10 mouse cellular contexts compared by ENCODE assay signal in genomic region chr9:87135765-87136558, GRCm38 (mm10). TPM values are rescaled to one million over a fixed set of nuclear protein-coding genes. Genes with fewer than 3 reads are reported as not detected.
DNase-seq lines count a peak whose midpoint lies in the region; ATAC-seq lines count a peak whose summit lies in the region.
"Had no signal": no experiment of that assay in that cellular context is flagged by ENCODE, and none has a peak within 500 bp of the region (broad histone marks: within the 10 kb centered on the region; RNA-seq: fewer than 3 reads in every experiment).

No protein-coding gene starts in this region.

- H3K4me1 ChIP-seq in forebrain, embryonic 13.5 days = no peaks in the 10 kb centered on the region
- no peaks in the 10 kb centered on the region for H3K4me1 ChIP-seq in forebrain, embryonic 10.5 days
- H3K4me1 ChIP-seq in kidney, embryonic 16.5 days (ENCODE audit: insufficient read depth, low read length) = no peaks in the 10 kb centered on the region
- H3K4me1 ChIP-seq in lung, embryonic 15.5 days = no peaks in the 10 kb centered on the region

- H3K27ac ChIP-seq in forebrain, embryonic 13.5 days = no peak overlapping the region
- no peak overlapping the region for H3K27ac ChIP-seq in forebrain, embryonic 10.5 days
- H3K27ac ChIP-seq in kidney, embryonic 16.5 days (ENCODE audit: low read length) = no peak overlapping the region
- no peak overlapping the region for H3K27ac ChIP-seq in lung, embryonic 15.5 days

- DNase-seq in forebrain, embryonic 10.5 days (ENCODE audit: extremely low spot score, low spot score) = no peak
- DNase-seq in kidney, postnatal 4 days = peak; percentile 25 to 40
- peak; percentile 74 for DNase-seq in cerebellum, adult 11-12 months
- no peak for DNase-seq in thymus, postnatal 4 days

- no peak overlapping the region for H3K9ac ChIP-seq in forebrain, embryonic 13.5 days
- no peak overlapping the region for H3K9ac ChIP-seq in kidney, embryonic 16.5 days (replicated peaks; ENCODE audit: low read length)
- no peak overlapping the region for H3K9ac ChIP-seq in lung, embryonic 15.5 days

- H3K36me3 ChIP-seq in forebrain, embryonic 13.5 days (ENCODE audit: poor library complexity, severe bottlenecking) = no peaks in the 10 kb centered on the region
- no peaks in the 10 kb centered on the region for H3K36me3 ChIP-seq in forebrain, embryonic 10.5 days (replicated peaks)
- no peaks in the 10 kb centered on the region for H3K36me3 ChIP-seq in kidney, embryonic 16.5 days (ENCODE audit: insufficient read depth, low read length)
- H3K36me3 ChIP-seq in lung, embryonic 15.5 days = no peaks in the 10 kb centered on the region

- ATAC-seq in forebrain, embryonic 13.5 days = peak; percentile 47; the same call in 1 of the 2 replicates
- ATAC-seq in kidney, embryonic 16.5 days (ENCODE audit: low FRiP score, low TSS enrichment) = no peak
- ATAC-seq in lung, embryonic 15.5 days (ENCODE audit: borderline replicate concordance, extremely low read depth, low FRiP score, low TSS enrichment) = 0 out of 2 replicates have a peak, but pooled peaks have one; percentile 49
- no peak for ATAC-seq in megakaryocyte progenitor cell, adult 5-6 weeks (replicated peaks; ENCODE audit: poor library complexity)

- H3K9me3 ChIP-seq in forebrain, embryonic 13.5 days (replicated peaks) = no peaks in the 10 kb centered on the region
- no peaks in the 10 kb centered on the region for H3K9me3 ChIP-seq in forebrain, embryonic 10.5 days
- H3K9me3 ChIP-seq in kidney, embryonic 16.5 days (ENCODE audit: low read length) = no peaks in the 10 kb centered on the region
- H3K9me3 ChIP-seq in lung, embryonic 15.5 days = no peaks in the 10 kb centered on the region

- 72% methylated on average over 14 of the region's 14 CpGs for WGBS in forebrain, embryonic 13.5 days
- WGBS in forebrain, embryonic 10.5 days = 81% methylated on average over 14 of the region's 14 CpGs
- 63% methylated on average over 14 of the region's 14 CpGs for WGBS in kidney, embryonic 16.5 days
- WGBS in lung, embryonic 15.5 days = 48% methylated on average over 14 of the region's 14 CpGs

- no peak overlapping the region for H3K4me2 ChIP-seq in forebrain, embryonic 13.5 days
- no peak overlapping the region for H3K4me2 ChIP-seq in kidney, embryonic 16.5 days (replicated peaks; ENCODE audit: low read depth, low read length)
- H3K4me2 ChIP-seq in lung, embryonic 15.5 days = no peak overlapping the region

- H3K4me3 ChIP-seq in forebrain, embryonic 13.5 days = no peak overlapping the region
- no peak overlapping the region for H3K4me3 ChIP-seq in forebrain, embryonic 10.5 days
- no peak overlapping the region for H3K4me3 ChIP-seq in kidney, embryonic 16.5 days (ENCODE audit: low read length)
- H3K4me3 ChIP-seq in lung, embryonic 15.5 days = no peak overlapping the region

- no peaks in the 10 kb centered on the region for H3K27me3 ChIP-seq in forebrain, embryonic 13.5 days
- H3K27me3 ChIP-seq in forebrain, embryonic 10.5 days (ENCODE audit: poor library complexity, severe bottlenecking) = no peaks in the 10 kb centered on the region
- no peaks in the 10 kb centered on the region for H3K27me3 ChIP-seq in kidney, embryonic 16.5 days (ENCODE audit: insufficient read depth, low read length)
- no peaks in the 10 kb centered on the region for H3K27me3 ChIP-seq in lung, embryonic 15.5 days

RNA-seq across cellular contexts. Expression of gene Mrap2, which starts 8.1 kb away (rescaled TPM):
- 0.35 and 0.41 TPM in 2 replicates for polyA plus RNA-seq in forebrain, embryonic 13.5 days (2015; fragmentation: Nextera tagmentation; extraction: Ambion mirVana)
- 0.18 TPM in 1 of 2 replicates, not detected in the other for polyA plus RNA-seq in forebrain, embryonic 10.5 days (2016; fragmentation: Nextera tagmentation; extraction: Ambion mirVana)
- 0.21 and 0.26 TPM in 2 replicates for polyA plus RNA-seq in kidney, embryonic 16.5 days (2015; fragmentation: Nextera tagmentation; extraction: Ambion mirVana)
- 0.08 and 0.25 TPM in 2 replicates for polyA plus RNA-seq in lung, embryonic 15.5 days (2015; fragmentation: Nextera tagmentation; extraction: Ambion mirVana)
- total RNA-seq in megakaryocyte progenitor cell, adult 5-6 weeks (2015) = not detected in 2 replicates
- not detected in 2 replicates for total RNA-seq in megakaryocyte progenitor cell, adult 5-6 weeks (2017)
- total RNA-seq: neutrophil, adult 5-6 weeks had no signal
- polyA plus RNA-seq: spleen, adult 2 months had no signal

Comparison
In these comparisons a context has a peak if more than half of its experiments do, and no peak if none do; other contexts are left out.
1. ATAC-seq: peak in forebrain, embryonic 13.5 days (single experiment) and lung, embryonic 15.5 days (single experiment); none in kidney, embryonic 16.5 days (single experiment) and megakaryocyte progenitor cell, adult 5-6 weeks (single experiment).
2. DNase-seq: peak in kidney, postnatal 4 days (2 of 2) and cerebellum, adult 11-12 months (single experiment); none in forebrain, embryonic 10.5 days (single experiment) and thymus, postnatal 4 days (single experiment).